Mouse (Mus musculus): Measurements from ENCODE around the gene Hoxd3. TPM values are rescaled to one million over a fixed set of nuclear protein-coding genes. Genes with fewer than 3 reads are reported as not detected.

Gene Hoxd3
- total RNA-seq, 4 experiments from 2014 or later = 0.17 to 0.29 TPM; not detected in 2

- DNase-seq (ENCODE audit: low spot score in 2 of 2) = no peak
Observed at GRCm38 (mm10) chr2:74704999-74705466, 6.7 kb upstream of the Hoxd3 start.

DNA sequence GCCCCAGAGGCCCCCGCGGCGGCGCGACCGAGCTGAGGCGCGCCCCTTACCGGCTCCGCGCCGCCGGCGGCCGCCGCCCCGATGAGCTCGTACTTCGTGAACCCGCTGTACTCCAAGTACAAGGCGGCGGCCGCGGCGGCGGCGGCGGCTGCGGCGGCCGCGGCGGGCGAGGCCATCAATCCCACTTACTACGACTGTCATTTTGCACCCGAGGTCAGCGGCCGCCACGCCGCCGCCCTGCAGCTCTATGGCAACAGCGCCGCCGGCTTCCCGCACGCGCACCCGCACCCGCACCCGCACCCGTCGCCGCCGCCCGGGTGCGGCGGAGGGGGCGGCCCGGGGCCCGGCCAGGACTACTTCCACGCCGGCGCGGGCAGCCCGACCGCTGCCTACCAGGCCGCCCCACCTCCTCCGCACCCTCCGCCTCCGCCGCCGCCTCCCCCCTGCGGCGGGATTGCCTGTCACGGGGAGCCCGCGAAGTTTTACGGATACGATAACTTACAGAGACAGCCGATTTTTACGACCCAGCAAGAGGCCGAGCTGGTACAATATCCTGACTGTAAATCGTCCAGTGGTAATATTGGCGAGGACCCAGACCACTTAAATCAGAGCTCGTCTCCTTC, 6.1 kb upstream of the Hoxd3 start:
- DNase-seq (ENCODE audit: low spot score in 2 of 2) = no peak

GRCm38 (mm10) chr2:74706393-74706960, 5.2 kb upstream of the Hoxd3 start:
- DNase-seq (ENCODE audit: low spot score in 2 of 2) = no peak

DNA sequence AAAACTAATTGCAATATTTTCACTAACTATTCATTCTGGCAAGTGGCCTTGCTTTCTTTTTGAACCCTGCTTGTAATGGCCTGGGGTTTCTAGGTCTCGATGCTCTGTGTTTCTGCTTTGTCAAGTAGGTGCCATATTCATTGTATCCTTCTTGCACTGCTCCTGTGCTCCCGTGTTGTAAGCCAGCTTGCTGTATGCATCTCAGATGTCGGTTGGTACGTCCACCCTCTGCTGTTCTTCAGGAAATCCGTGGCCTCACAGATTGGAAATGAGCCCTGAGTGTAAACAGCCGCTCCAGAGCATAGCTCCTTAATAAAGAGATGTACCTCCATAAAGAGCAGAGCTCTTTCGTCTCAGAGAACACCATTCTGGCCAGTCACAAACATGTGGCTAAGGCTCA, 4.1 kb upstream of the Hoxd3 start:
- no peak for DNase-seq (ENCODE audit: low spot score in 2 of 2)

DNA sequence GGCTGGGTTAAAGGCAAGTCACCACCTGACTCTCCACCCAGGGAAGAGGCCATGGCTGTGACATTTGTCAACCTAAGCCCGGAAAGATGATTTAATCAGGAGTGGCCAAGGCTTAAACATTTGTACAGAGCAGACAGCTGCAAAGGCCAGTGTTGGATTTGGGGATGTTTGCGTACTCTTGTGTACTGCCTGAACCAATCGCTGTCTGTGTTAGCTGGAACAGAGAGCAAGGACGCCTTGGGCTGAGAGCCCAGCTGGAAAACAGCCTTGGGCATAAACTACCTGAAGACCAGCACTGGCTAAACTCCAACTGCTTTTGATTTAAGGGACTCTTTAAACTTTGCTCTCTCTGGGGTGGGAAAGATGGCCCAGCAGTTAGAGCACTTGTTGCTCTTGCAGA, 3.1 kb upstream of the Hoxd3 start:
- no peak for DNase-seq (ENCODE audit: low spot score in 2 of 2)

DNA sequence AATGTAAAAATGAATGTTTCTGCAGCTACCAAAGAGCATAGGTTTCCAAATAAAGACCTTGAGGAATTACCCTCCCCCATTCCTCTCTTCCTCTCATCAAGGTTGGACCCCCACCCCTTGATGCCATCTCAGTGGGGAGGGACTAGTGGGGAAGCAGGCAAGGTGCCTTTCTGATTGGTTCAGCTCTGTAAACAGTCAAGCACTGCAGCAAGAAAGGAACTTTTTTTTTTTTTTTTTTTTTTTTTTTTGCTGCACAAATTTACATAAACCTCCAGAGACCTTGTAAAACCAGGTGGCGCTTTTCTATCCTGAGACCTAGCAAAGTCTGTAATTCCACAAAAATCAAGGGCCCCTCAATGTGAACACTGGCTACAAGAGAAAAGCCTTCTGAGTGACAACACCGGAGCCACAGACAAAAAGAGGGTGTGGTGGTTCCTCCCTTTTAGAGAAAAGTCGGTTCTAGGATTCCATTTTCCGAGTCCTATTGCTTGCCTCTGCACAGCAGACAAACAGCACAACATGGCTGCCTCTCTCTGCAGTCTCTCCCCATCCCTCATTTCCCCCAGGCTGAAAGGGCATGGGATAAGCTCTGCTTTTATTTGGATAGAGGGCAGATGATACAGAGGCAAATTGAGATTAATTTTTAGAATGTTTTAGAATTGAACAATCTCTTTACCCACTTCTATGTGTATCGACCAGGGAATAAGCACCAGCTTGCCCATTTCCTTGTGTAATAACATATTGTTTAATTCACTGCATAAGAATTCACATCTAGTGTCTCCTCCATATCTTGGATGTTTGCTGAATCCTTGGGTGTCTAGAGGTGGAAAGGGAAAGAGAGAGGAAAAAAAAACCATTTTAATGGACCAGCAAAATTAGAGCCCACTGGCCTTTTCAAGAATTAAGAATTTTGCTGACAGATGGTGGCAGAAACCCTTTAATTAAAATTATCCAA, 2.0 kb upstream of the Hoxd3 start:
- DNase-seq (ENCODE audit: low spot score in 2 of 2) = no peak

- DNase-seq (ENCODE audit: low spot score in 2 of 2) = no peak
Observed at GRCm38 (mm10) chr2:74710929-74711543, 691 bp upstream of the Hoxd3 start.

- no peak for DNase-seq (ENCODE audit: low spot score in 2 of 2)
Observed at GRCm38 (mm10) chr2:74713239-74714150, 1.8 kb downstream of the Hoxd3 start.

DNA sequence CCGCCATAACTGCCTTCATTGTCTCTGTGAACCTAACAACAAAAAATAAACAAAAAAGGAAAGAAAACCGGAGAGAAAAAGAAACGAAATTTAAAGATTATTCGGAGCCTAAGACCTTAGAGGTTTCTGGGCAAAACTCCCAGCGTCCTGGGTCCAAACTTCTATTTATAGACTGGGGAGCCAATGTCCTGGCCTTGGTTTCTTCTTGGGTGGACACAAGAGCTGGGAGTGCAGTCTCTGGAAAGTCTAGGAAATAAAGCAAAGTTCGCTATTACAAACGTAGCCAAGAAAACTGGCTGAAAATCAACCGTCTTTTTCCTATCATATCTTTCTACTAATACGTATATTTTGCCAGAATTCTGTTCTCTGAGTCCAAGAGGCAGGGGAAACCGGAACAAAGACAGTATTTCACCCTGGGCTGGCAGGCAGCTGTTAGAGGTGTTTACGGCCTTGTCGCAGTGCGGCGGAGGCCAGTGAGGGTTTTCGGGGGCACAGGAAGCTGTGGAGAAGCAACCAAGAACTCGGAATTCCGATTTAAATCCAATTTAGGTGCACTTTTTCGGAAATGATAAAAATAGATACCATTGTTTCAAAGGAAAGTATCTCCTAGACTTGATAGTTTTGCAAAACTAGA, 2.5 kb downstream of the Hoxd3 start:
- no peak for DNase-seq (ENCODE audit: low spot score in 2 of 2)

DNA sequence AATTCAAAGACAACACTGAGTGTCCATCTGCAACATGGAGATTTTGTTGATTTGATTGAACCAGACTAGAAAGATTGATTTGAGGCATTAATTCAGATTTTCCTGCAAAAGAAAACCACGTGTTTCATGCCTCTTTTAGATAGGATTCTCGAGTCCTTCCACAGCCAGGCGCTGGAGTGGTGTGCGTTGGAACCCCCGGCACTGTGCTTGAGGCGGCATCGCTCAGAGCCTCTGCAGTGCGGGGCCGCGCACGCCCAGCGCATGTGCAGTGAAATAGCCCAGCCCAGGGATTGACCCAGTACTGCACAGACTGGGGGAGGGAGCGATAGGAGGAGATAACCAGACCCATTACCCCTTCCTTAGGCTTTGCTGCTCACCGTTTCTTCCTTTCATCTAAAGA, 3.2 kb downstream of the Hoxd3 start:
- no peak for DNase-seq (ENCODE audit: low spot score in 2 of 2)

DNA sequence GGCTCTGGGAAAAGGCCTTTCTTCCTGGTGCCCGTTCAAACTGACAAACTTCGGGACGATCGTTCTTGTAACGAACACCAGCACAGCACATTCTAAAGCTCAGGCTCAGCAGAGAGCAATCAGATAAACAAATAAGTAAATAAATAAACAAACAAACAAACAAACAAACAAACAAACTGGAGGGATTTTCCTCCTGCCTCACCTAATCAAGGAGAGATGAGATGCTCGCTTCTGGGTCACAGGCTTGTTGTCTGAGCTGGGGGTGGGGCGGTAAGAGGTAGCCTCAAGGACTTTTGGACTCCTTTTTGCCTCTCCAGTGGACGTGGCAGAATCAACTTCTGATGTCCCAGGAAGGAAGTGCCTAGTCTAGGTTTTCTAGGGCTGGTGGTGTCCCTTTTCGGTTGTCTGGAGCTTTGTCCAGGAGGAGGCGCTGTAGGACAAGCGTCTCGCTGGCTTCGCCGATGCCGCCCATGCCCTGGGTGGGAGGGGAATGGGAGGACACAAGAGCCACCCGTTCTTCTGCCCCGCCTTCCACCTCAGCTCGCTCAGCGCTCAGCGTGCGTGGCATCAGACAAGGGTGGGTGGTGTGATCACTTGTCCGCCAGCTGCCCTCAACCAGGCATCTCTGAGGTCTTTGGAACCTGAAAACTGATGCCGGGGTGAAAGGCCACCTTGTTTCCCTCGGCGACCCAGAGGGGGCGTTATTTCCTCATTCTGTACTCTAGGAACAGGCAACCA, 3.9 kb downstream of the Hoxd3 start:
- peak; percentile 72 to 79 for DNase-seq (ENCODE audit: low spot score in 2 of 2)

DNA sequence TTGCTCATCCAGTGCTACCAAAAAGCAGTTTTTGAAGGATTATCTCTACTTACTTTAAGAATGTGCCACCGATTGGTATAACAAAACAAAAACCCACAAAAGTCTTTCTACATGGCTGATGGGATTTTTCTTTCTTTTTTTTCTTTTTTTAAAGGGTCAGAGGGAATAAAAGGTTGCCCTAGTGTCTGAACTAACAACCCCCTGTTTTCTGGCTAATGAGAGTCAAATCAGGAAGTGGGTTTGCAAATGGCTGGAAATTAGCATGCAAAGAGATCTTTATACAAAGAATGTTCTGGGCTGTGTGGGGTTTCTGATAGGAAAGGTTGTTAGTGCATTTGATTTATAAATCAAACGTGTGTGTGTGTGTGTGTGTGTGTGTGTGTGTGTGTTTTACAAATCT, 8.7 kb downstream of the Hoxd3 start:
- no peak for DNase-seq (ENCODE audit: low spot score in 2 of 2)

GRCm38 (mm10) chr2:74720955-74721491, 9.3 kb downstream of the Hoxd3 start:
- no peak for DNase-seq (ENCODE audit: low spot score in 2 of 2)

DNA sequence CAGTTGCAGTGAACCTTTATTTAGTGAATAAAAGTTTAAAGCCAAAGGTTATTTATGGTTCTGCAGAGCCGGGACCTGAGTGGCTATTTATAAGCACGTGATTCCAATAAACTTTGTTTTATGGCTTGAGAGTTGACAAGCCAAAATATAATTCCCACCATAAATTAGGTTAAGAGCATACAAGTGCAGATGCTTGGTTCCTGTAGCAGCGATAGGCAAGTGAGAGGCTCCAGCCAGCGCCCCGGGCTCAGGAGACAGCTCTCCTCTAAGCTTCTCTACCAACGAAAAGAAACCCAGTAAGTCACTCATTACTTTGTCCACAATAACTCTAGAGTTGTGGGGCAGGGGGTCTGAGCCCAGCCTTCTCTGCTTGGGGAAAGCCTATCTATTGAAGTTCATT, 10.2 kb downstream of the Hoxd3 start:
- no peak for DNase-seq (ENCODE audit: low spot score in 2 of 2)

GRCm38 (mm10) chr2:74722949-74723348, 11.2 kb downstream of the Hoxd3 start:
- no peak for DNase-seq (ENCODE audit: low spot score in 2 of 2)

- DNase-seq (ENCODE audit: low spot score in 2 of 2) = no peak
Observed at GRCm38 (mm10) chr2:74724244-74725015, 12.7 kb downstream of the Hoxd3 start.

GRCm38 (mm10) chr2:74725171-74725570, 13.4 kb downstream of the Hoxd3 start:
- no peak for DNase-seq (ENCODE audit: low spot score in 2 of 2)

GRCm38 (mm10) chr2:74726551-74726950, 14.8 kb downstream of the Hoxd3 start, which contains the start of gene Gm28230:
Gene Gm28230, plus strand, starts transcription at chr2:74726728.
- no peak for DNase-seq (ENCODE audit: low spot score in 2 of 2)

Measured in gastrocnemius, adult 8-10 months (tissue).